Comparison of ENCODE assay signal across 8 mouse cellular contexts in genomic region chr9:114932607-114933006, GRCm38 (mm10). TPM values are rescaled to one million over a fixed set of nuclear protein-coding genes. Genes with fewer than 3 reads are reported as not detected.
DNase-seq lines count a peak whose midpoint lies in the region; ATAC-seq and TF ChIP-seq lines count a peak whose summit lies in the region.

No protein-coding gene starts in this region.

- peaks cover 18% of the 10 kb centered on the region for H3K4me1 ChIP-seq in G1E (ENCODE audit: insufficient read depth, low read depth, low read length)
- H3K4me1 ChIP-seq in forebrain, embryonic 16.5 days (replicated peaks; ENCODE audit: control insufficient read depth, insufficient read depth, low read length): peaks cover 11% of the 10 kb centered on the region
- peaks cover 10% of the 10 kb centered on the region for H3K4me1 ChIP-seq in kidney, embryonic 16.5 days (ENCODE audit: insufficient read depth, low read length)
- H3K4me1 ChIP-seq in midbrain, embryonic 14.5 days (ENCODE audit: control insufficient read depth, insufficient read depth, low read length): peaks cover 9% of the 10 kb centered on the region; the same call in 1 of the 2 replicates

- peak overlapping the region; percentile 80 for H3K4me3 ChIP-seq in G1E (ENCODE audit: low read depth, low read length)
- peak overlapping the region; percentile 81 for H3K4me3 ChIP-seq in forebrain, embryonic 16.5 days (replicated peaks; ENCODE audit: low read length)
- H3K4me3 ChIP-seq in kidney, embryonic 16.5 days (ENCODE audit: low read length): peak overlapping the region; percentile 77
- peak overlapping the region; percentile 68 for H3K4me3 ChIP-seq in midbrain, embryonic 14.5 days (replicated peaks; ENCODE audit: low read depth, low read length)

- peaks cover 26% of the 10 kb centered on the region for H3K9me3 ChIP-seq in G1E (replicated peaks)
- H3K9me3 ChIP-seq in forebrain, embryonic 16.5 days (ENCODE audit: control insufficient read depth, low read length): no peaks in the 10 kb centered on the region
- no peaks in the 10 kb centered on the region for H3K9me3 ChIP-seq in kidney, embryonic 16.5 days (ENCODE audit: low read length)
- H3K9me3 ChIP-seq in midbrain, embryonic 14.5 days (ENCODE audit: control insufficient read depth, low read length): no peaks in the 10 kb centered on the region

- no peaks in the 10 kb centered on the region for H3K27me3 ChIP-seq in G1E (ENCODE audit: insufficient read depth, low read length)
- H3K27me3 ChIP-seq in forebrain, embryonic 16.5 days (replicated peaks; ENCODE audit: control insufficient read depth, insufficient read depth, low read length): no peaks in the 10 kb centered on the region
- no peaks in the 10 kb centered on the region for H3K27me3 ChIP-seq in kidney, embryonic 16.5 days (ENCODE audit: insufficient read depth, low read length)
- H3K27me3 ChIP-seq in midbrain, embryonic 14.5 days (ENCODE audit: control insufficient read depth, insufficient read depth, low read length): no peaks in the 10 kb centered on the region

- ATAC-seq in G1E (ENCODE audit: extremely low read depth, insufficient number of reproducible peaks, low FRiP score, poor library complexity, severe bottlenecking): no peak
- no peak for ATAC-seq in forebrain, embryonic 16.5 days
- ATAC-seq in kidney, embryonic 16.5 days (ENCODE audit: low FRiP score, low TSS enrichment): no peak
- ATAC-seq in midbrain, embryonic 14.5 days (ENCODE audit: low FRiP score, low TSS enrichment): no peak

- WGBS in forebrain, embryonic 16.5 days: 26% methylated on average over 13 of the region's 13 CpGs
- 16% methylated on average over 13 of the region's 13 CpGs for WGBS in kidney, embryonic 16.5 days
- 21% methylated on average over 13 of the region's 13 CpGs for WGBS in midbrain, embryonic 14.5 days

- peak; percentile 58 for DNase-seq in 3134 (ENCODE audit: extremely low read depth, insufficient read length, low spot score)
- no peak for DNase-seq in G1E (ENCODE audit: low spot score)
- no peak for DNase-seq in midbrain, embryonic 14.5 days
- DNase-seq in B cell, adult 2 months: no peak
- DNase-seq in frontal cortex, postnatal 36 days (ENCODE audit: low spot score in 2 of 2): no peak
- no peak for DNase-seq in embryo, embryonic 11 days

- peak overlapping the region; percentile 84 for H3K9ac ChIP-seq in forebrain, embryonic 16.5 days (replicated peaks; ENCODE audit: low read depth, low read length)
- H3K9ac ChIP-seq in kidney, embryonic 16.5 days (replicated peaks; ENCODE audit: low read length): peak overlapping the region; percentile 80
- H3K9ac ChIP-seq in midbrain, embryonic 14.5 days (replicated peaks; ENCODE audit: low read length): peak overlapping the region; percentile 70; the same call in 1 of the 2 replicates

- no peaks in the 10 kb centered on the region for H3K36me3 ChIP-seq in G1E (replicated peaks)
- H3K36me3 ChIP-seq in forebrain, embryonic 16.5 days (ENCODE audit: control insufficient read depth, insufficient read depth): no peaks in the 10 kb centered on the region
- H3K36me3 ChIP-seq in kidney, embryonic 16.5 days (ENCODE audit: insufficient read depth, low read length): no peaks in the 10 kb centered on the region
- H3K36me3 ChIP-seq in midbrain, embryonic 14.5 days (ENCODE audit: control insufficient read depth, insufficient read depth, low read length): no peaks in the 10 kb centered on the region

- no peak overlapping the region for H3K27ac ChIP-seq in forebrain, embryonic 16.5 days (ENCODE audit: low read length)
- no peak overlapping the region for H3K27ac ChIP-seq in kidney, embryonic 16.5 days (ENCODE audit: low read length)
- no peak overlapping the region for H3K27ac ChIP-seq in midbrain, embryonic 14.5 days (replicated peaks; ENCODE audit: low read depth, low read length)

- no peak for TF ChIP-seq CTCF in G1E (IDR thresholded peaks at IDR 0.05; ENCODE audit: low read depth, low read length)

- peak overlapping the region; percentile 98 for H3K4me2 ChIP-seq in forebrain, embryonic 16.5 days (ENCODE audit: low read length)
- H3K4me2 ChIP-seq in kidney, embryonic 16.5 days (replicated peaks; ENCODE audit: low read depth, low read length): peak overlapping the region; percentile 97
- peak overlapping the region; percentile 94 for H3K4me2 ChIP-seq in midbrain, embryonic 14.5 days (ENCODE audit: low read length)

RNA-seq across cellular contexts. Expression of gene Gpd1l, which starts 1.2 kb away (rescaled TPM):
- total RNA-seq in G1E (2014; fragmentation: Nextera tagmentation) (5.7 and 6.2 TPM in 2 replicates), G1E (2017) (7.6 and 8.4 TPM in 2 replicates)
- polyA plus RNA-seq in G1E (2012): 3.4 and 3.6 TPM in 2 replicates
- polyA plus RNA-seq in forebrain, embryonic 16.5 days (2015; fragmentation: Nextera tagmentation; extraction: Ambion mirVana): 34.4 and 36.1 TPM in 2 replicates
- polyA plus RNA-seq in kidney, embryonic 16.5 days (2015; fragmentation: Nextera tagmentation; extraction: Ambion mirVana): 20.8 and 22.9 TPM in 2 replicates
- 14.3 and 15.7 TPM in 2 replicates for polyA plus RNA-seq in midbrain, embryonic 14.5 days (2014; fragmentation: Nextera tagmentation; extraction: Ambion mirVana)

RNA-seq across cellular contexts. Expression of gene Osbpl10, which starts 45.8 kb away (rescaled TPM):
- not detected in 2 replicates for total RNA-seq in G1E (2014; fragmentation: Nextera tagmentation)
- total RNA-seq in G1E (2017): 0.05 TPM in 1 of 2 replicates, not detected in the other
- polyA plus RNA-seq in G1E (2012): not detected in 2 replicates
- 1.6 and 2.8 TPM in 2 replicates for polyA plus RNA-seq in forebrain, embryonic 16.5 days (2015; fragmentation: Nextera tagmentation; extraction: Ambion mirVana)
- 2.8 and 3.1 TPM in 2 replicates for polyA plus RNA-seq in kidney, embryonic 16.5 days (2015; fragmentation: Nextera tagmentation; extraction: Ambion mirVana)
- 2.0 and 2.3 TPM in 2 replicates for polyA plus RNA-seq in midbrain, embryonic 14.5 days (2014; fragmentation: Nextera tagmentation; extraction: Ambion mirVana)

RNA-seq across cellular contexts. Expression of gene Rps27rt, which starts 49.9 kb away (rescaled TPM):
- 104 and 105 TPM in 2 replicates for total RNA-seq in G1E (2014; fragmentation: Nextera tagmentation)
- total RNA-seq in G1E (2017): 140 and 163 TPM in 2 replicates
- 3.0 and 3.8 TPM in 2 replicates for polyA plus RNA-seq in G1E (2012)
- 169 and 228 TPM in 2 replicates for polyA plus RNA-seq in forebrain, embryonic 16.5 days (2015; fragmentation: Nextera tagmentation; extraction: Ambion mirVana)
- polyA plus RNA-seq in kidney, embryonic 16.5 days (2015; fragmentation: Nextera tagmentation; extraction: Ambion mirVana): 241 and 422 TPM in 2 replicates
- polyA plus RNA-seq in midbrain, embryonic 14.5 days (2014; fragmentation: Nextera tagmentation; extraction: Ambion mirVana): 295 and 338 TPM in 2 replicates

Comparison
In these comparisons a context has a peak if more than half of its experiments do, and no peak if none do; other contexts are left out.
1. RNA of gene Rps27rt, which starts 49.9 kb away (polyA plus RNA-seq): 295 to 338 TPM in midbrain, embryonic 14.5 days, 241 to 422 TPM in kidney, embryonic 16.5 days and 169 to 228 TPM in forebrain, embryonic 16.5 days; 3.0 to 3.8 TPM in G1E; every median in the first group is over 10 times any median in the second.
2. Peak in every context shown above with its lines, with median percentiles within 50 percentile points of each other: H3K4me3 ChIP-seq, H3K4me2 ChIP-seq and H3K9ac ChIP-seq.